ENCODE assay signal across 9 mouse cellular contexts in genomic region chr4:98106445-98107092, GRCm38 (mm10).
DNase-seq lines count a peak whose midpoint lies in the region; ATAC-seq lines count a peak whose summit lies in the region.
"Had no signal": no experiment of that assay in that cellular context is flagged by ENCODE, and none has a peak within 500 bp of the region (broad histone marks: within the 10 kb centered on the region; RNA-seq: fewer than 3 reads in every experiment).

No protein-coding gene starts in this region.

- H3K27ac ChIP-seq in lung, embryonic 15.5 days: no peak overlapping the region
- peak overlapping the region; percentile 94 for H3K27ac ChIP-seq in forebrain, embryonic 13.5 days
- peak overlapping the region; percentile 87 for H3K27ac ChIP-seq in limb, embryonic 10.5 days
- H3K27ac ChIP-seq in stomach, embryonic 15.5 days: peak overlapping the region; percentile 82

- no peaks in the 10 kb centered on the region for H3K27me3 ChIP-seq in lung, embryonic 15.5 days
- no peaks in the 10 kb centered on the region for H3K27me3 ChIP-seq in forebrain, embryonic 13.5 days
- peaks cover 2% of the 10 kb centered on the region; the same call in 1 of the 2 replicates for H3K27me3 ChIP-seq in limb, embryonic 10.5 days (ENCODE audit: low read depth, poor library complexity, severe bottlenecking)
- no peaks in the 10 kb centered on the region for H3K27me3 ChIP-seq in stomach, embryonic 15.5 days (replicated peaks)

- DNase-seq in lung, postnatal 14 days: no peak
- peak; percentile 81 for DNase-seq in limb, embryonic 10.5 days (ENCODE audit: low spot score)
- DNase-seq in thymus, adult 18-20 months: no peak
- no peak for DNase-seq in cerebellum, postnatal 25 days
- DNase-seq in cerebellum, adult 8-10 months: no peak
- DNase-seq: retina, postnatal 1 day had no signal

- 0 out of 2 replicates have a peak overlapping the region, but pooled peaks have one; percentile 4 for H3K4me2 ChIP-seq in lung, embryonic 15.5 days
- peak overlapping the region; percentile 24; the same call in 1 of the 2 replicates for H3K4me2 ChIP-seq in forebrain, embryonic 13.5 days
- peak overlapping the region; percentile 25 for H3K4me2 ChIP-seq in stomach, embryonic 15.5 days

- H3K9ac ChIP-seq in lung, embryonic 15.5 days: no peak overlapping the region
- H3K9ac ChIP-seq in forebrain, embryonic 13.5 days: 0 out of 2 replicates have a peak overlapping the region, but pooled peaks have one; percentile 5
- H3K9ac ChIP-seq in stomach, embryonic 15.5 days: no peak overlapping the region

- H3K36me3 ChIP-seq in lung, embryonic 15.5 days: no peaks in the 10 kb centered on the region; the same call in 1 of the 2 replicates
- no peaks in the 10 kb centered on the region for H3K36me3 ChIP-seq in forebrain, embryonic 13.5 days (ENCODE audit: poor library complexity, severe bottlenecking)
- no peaks in the 10 kb centered on the region for H3K36me3 ChIP-seq in limb, embryonic 10.5 days
- no peaks in the 10 kb centered on the region for H3K36me3 ChIP-seq in stomach, embryonic 15.5 days

- H3K9me3 ChIP-seq in lung, embryonic 15.5 days: no peaks in the 10 kb centered on the region
- H3K9me3 ChIP-seq in forebrain, embryonic 13.5 days (replicated peaks): no peaks in the 10 kb centered on the region
- H3K9me3 ChIP-seq in limb, embryonic 10.5 days (replicated peaks): no peaks in the 10 kb centered on the region
- H3K9me3 ChIP-seq in stomach, embryonic 15.5 days: no peaks in the 10 kb centered on the region

- 35% methylated on average over 14 of the region's 14 CpGs for WGBS in lung, embryonic 15.5 days
- 25% methylated on average over 14 of the region's 14 CpGs for WGBS in forebrain, embryonic 13.5 days
- 11% methylated on average over 14 of the region's 14 CpGs for WGBS in limb, embryonic 10.5 days
- WGBS in stomach, embryonic 15.5 days: 31% methylated on average over 14 of the region's 14 CpGs

- ATAC-seq in lung, embryonic 15.5 days (ENCODE audit: borderline replicate concordance, extremely low read depth, low FRiP score, low TSS enrichment): no peak
- ATAC-seq in forebrain, embryonic 13.5 days: no peak
- no peak for ATAC-seq in stomach, embryonic 15.5 days (ENCODE audit: insufficient read depth, low FRiP score, low read depth)

- H3K4me1 ChIP-seq in lung, embryonic 15.5 days: peaks cover 45% of the 10 kb centered on the region
- H3K4me1 ChIP-seq in forebrain, embryonic 13.5 days: peaks cover 90% of the 10 kb centered on the region
- H3K4me1 ChIP-seq in limb, embryonic 10.5 days: peaks cover 82% of the 10 kb centered on the region
- peaks cover 30% of the 10 kb centered on the region for H3K4me1 ChIP-seq in stomach, embryonic 15.5 days

- H3K4me3 ChIP-seq in lung, embryonic 15.5 days: no peak overlapping the region
- H3K4me3 ChIP-seq in forebrain, embryonic 13.5 days: no peak overlapping the region
- peak overlapping the region; percentile 28 for H3K4me3 ChIP-seq in limb, embryonic 10.5 days
- H3K4me3 ChIP-seq in stomach, embryonic 15.5 days (replicated peaks): no peak overlapping the region
